Mouse (Mus musculus): ENCODE measurements around the gene Itga7.

Gene Itga7

DNA sequence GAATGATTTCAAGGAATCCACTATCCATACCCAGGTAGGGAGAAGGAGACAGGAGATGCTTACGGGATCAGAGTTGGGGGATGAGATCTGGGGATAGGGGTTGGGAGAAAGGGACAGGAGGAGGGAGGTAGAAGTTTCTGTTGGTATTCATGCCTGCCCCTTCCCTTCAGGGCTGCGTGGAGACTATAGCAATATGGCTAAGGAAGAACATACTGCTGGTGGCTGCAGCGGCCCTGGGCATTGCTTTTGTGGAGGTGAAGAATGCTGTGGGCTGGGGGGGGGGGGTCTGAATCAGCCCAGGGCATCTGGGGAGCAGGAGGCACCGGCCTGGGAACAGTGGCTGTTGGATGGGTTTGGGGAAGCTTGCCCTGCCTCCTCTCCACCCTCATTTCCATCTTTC lies 21.4 kb upstream of the Itga7 start:
- DNase-seq: no peak

DNA sequence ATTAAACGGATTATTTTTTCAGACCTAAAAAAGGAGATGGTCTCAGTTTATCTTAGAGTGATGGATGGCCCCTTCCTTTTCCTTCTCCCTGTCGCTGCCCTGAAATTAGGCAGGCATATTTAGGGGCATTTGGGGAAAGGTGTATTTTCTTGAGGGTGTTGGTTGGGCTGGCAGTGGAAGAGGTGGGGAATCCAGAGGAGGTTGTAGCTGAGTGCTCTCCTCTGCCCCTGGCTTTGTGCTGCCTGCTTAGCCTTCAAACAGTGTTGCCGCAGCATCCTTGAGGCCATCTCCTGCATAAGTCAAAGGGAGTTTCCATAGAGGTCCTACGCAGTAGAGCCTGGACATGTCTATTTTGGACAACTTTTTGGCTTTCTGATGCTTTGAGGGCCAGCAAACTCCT lies 20.8 kb upstream of the Itga7 start:
- no peak for DNase-seq

- DNase-seq: peak; percentile 96
Observed at GRCm38 (mm10) chr10:128913219-128913618, 20.4 kb upstream of the Itga7 start.

GRCm38 (mm10) chr10:128913696-128914095 lies 19.9 kb upstream of the Itga7 start:
- DNase-seq: peak; percentile 52

DNA sequence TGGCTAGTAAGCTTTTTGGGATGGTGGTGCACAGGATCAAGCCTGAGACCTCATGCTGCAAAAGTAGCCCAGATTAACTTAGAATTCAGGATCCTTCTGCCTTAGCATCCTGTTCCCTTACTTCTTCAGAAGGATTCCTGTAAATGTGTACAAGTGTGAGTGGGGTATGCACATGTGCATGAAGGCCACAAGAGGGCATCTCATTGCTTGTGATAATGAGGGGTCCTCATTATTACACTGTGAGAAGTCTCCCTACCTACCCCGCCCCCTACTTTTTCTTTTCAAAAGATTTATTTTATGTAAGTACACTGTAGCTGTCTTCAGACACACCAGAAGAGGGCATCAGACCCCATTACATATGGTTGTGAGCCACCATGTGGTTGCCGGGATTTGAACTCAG lies 18.1 kb upstream of the Itga7 start:
- DNase-seq: peak; percentile 44

GRCm38 (mm10) chr10:128916665-128917064 lies 17.0 kb upstream of the Itga7 start:
- DNase-seq: peak; percentile 47

GRCm38 (mm10) chr10:128917400-128917799 lies 16.2 kb upstream of the Itga7 start:
- no peak for DNase-seq

GRCm38 (mm10) chr10:128918246-128918645 lies 15.4 kb upstream of the Itga7 start:
- peak; percentile 98 for DNase-seq

DNA sequence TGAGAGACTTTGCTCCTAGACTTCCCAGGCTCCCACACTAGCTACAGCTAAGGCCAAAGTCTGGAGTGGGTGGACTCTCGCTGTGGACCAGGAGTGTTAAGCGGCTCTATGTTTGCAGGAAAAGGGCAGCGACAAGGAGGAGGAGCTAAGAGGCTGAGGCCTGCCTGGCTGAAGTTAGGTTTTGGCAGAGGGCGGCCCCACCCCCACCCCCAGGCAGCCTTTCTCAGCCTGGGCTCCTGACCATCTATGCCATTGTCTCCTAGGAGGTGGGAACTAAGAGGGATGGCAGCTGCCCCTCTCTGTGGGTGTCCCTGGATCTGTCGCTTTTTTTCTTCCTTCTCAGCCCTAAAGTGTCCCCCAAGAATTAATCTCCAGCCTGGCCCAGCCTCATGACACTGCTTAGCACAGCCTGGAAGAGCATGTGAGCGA lies 14.4 kb upstream of the Itga7 start:
- DNase-seq: peak; percentile 68

- DNase-seq: peak; percentile 25
Observed at GRCm38 (mm10) chr10:128919966-128920365, 13.7 kb upstream of the Itga7 start.

- DNase-seq: no peak
Observed at GRCm38 (mm10) chr10:128920736-128921161, 12.9 kb upstream of the Itga7 start.

DNA sequence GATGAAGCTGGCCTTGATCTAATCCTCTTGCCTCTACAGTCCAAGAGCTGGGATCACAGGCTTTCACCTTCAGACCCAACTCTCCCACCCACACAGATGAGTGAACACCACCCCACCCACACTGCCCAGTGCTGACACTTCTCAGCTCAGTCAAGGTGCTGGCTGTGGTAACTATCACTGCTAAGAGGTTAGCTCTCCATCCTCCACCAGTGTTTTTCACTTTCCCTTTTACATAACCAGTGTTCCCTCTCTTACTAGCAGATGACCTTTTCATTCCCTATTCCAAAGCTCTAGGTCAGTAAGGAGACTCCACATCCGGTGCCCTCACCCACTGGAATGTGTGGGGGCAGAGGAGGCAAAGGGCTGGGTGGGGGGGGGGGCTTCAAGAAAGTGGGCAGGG lies 12.4 kb upstream of the Itga7 start:
- DNase-seq: peak; percentile 36

- DNase-seq: peak; percentile 69
Observed at GRCm38 (mm10) chr10:128921883-128922821, 11.5 kb upstream of the Itga7 start.

GRCm38 (mm10) chr10:128922822-128923012 lies 10.9 kb upstream of the Itga7 start, which contains the start of gene Rdh5:
Rdh5 (minus strand) TSS chr10:128922888.
- no peak for DNase-seq

- peak; percentile 96 for DNase-seq
Observed at GRCm38 (mm10) chr10:128923013-128923691, 10.5 kb upstream of the Itga7 start.

- DNase-seq: no peak
Observed at GRCm38 (mm10) chr10:128923935-128924334, 9.7 kb upstream of the Itga7 start, which contains the start of gene Bloc1s1. Bloc1s1 (minus strand) TSS chr10:128924035.

DNA sequence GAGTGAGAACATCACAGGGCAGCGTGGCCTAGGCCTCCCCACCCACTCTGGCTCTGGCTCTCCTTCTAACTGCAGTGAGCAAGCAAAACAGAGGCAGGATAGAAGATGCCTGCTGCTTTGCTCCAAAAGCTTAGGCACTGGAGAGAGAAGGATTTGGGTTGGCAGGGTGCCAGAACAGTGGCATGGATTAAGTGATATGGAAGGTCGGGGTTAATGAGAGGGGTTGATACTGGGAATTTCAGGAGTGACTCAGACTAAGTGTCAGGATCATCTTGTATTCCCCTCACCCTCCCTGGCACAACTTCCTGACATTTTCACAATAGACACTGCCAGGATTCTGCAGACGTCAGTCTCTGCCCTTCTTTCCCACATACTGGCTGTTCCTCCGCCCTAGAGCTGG lies 5.3 kb upstream of the Itga7 start:
- DNase-seq: peak; percentile 39

GRCm38 (mm10) chr10:128929638-128930378 lies 3.8 kb upstream of the Itga7 start:
- peak; percentile 41 for DNase-seq

DNA sequence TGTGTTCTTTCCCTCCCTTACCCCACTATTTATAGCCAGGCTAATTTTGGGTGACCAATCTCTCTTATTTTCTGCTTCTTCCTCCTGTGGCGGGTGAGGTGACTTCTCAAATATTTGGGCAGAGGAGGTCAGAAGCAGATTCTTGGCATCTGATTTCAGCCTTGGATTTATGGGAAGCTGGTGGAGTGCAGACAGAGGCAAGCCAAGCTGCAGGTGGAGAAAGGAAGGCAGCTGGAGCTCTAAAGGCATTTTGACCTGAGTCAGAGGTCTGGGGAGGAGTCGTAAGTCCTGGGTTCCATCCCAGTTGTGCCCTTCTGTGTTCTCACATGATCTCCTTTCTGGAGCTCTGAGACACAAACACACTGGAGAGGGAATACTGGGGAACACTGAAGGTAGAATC lies 2.2 kb upstream of the Itga7 start:
- DNase-seq: peak; percentile 13

- peak; percentile 63 for DNase-seq
Observed at GRCm38 (mm10) chr10:128933976-128934721, 531 bp downstream of the Itga7 start.

GRCm38 (mm10) chr10:128934997-128935787 lies 1.6 kb downstream of the Itga7 start:
- peak; percentile 54 for DNase-seq

All from cerebellum, adult 9-10 months (tissue).